Mouse (Mus musculus) stomach, postnatal 0 days (tissue): ENCODE data around the gene Fnip2.

Experiments
- CTCF ChIP-seq: IDR thresholded peaks from 2 replicates; pipeline ENCODE4 v1.5.1; 2016; ENCODE audit warnings: antibody characterized with exemption, low read depth, mild to moderate bottlenecking, moderate library complexity
- EP300 ChIP-seq: optimal IDR thresholded peaks from 2 replicates; pipeline ENCODE3; 2016; ENCODE audit warnings: antibody characterized with exemption

GRCm38 (mm10) chr3:79595468-79595867 is 27.9 kb upstream of the Fnip2 start:
- TF ChIP-seq CTCF (no peak), EP300 (no peak)
